Mouse (Mus musculus): ENCODE measurements around the gene Tmem156.
"Not testable (repeated sequence)": the region's sequence is repeated elsewhere in the genome, so short reads cannot be mapped to it uniquely, and the experiment has no call there.

Tmem156 gene

GRCm38 (mm10) chr5:65091921-65092320, at the start of gene Tmem156:
TSS of gene Tmem156 (minus strand) at chr5:65092132.
- DNase-seq: no peak

GRCm38 (mm10) chr5:65141242-65141641, 49.3 kb upstream of the Tmem156 start:
- no peak for DNase-seq

DNA sequence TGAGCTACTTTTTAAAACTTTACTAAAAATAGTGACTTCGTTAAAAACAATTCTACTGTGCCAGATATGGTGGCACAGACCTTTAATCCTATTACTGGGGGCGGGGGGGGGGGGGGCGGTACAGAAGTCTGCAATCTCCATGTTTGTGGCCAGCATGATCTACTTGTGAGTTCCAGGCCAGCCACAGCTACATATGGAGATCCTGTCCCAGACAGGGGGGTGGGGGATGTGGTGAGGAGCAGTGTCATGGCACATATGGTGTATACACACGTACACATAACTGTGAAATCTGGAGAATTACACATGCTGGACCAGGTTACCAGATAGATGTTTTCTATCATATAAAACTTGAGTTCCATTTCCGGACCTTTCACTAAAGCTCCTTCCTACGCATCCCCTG, 45.1 kb upstream of the Tmem156 start:
- DNase-seq: no peak

DNA sequence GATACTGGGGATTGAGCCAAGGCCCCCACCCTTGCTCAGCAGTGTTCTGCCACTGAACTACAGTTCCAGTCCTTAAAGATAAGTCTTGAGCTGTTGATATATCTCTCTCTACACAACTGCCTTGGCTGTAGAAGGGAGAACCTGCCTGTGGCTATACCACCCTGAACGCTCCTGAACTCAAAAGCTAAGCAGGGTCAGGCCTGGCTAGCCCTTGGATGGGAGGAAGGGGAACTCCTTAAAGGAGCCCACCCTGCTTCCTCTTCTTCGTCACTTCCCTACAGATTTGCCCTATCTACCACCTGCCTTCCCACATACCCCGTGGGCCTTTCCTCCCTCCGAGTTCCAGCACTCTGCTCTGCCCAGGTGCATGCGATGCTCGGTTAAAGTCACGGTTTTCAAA, 44.2 kb upstream of the Tmem156 start:
- DNase-seq: no peak

DNA sequence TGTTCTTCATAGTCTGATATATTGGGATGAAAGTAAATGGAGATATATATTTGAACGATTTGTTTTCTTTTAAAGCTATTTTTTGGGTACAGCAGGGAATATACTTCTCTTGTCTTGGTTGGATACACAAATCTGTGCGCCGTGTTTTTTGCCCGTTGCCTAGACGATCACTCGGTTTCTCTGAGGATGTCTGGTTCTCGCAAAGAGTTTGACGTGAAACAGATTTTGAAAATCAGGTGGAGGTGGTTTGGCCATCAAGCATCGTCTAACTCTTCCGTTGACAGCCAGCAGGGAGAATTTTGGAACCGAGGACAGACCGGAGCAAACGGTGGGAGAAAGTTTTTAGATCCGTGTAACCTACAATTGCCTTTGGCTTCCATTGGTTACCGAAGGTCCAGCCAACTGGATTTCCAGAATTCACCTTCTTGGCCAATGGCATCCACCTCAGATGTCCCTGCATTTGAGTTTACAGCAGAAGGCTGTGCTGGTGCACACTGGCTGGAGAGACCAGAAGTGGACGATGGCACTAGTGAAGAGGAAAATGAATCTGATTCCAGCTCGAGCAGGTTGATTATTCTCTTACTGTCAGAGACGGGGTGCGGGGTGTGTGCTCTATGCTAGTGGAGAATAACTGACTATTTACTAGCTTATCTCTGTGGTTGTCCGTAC, 39.4 kb upstream of the Tmem156 start:
- peak; percentile 50 for DNase-seq

DNA sequence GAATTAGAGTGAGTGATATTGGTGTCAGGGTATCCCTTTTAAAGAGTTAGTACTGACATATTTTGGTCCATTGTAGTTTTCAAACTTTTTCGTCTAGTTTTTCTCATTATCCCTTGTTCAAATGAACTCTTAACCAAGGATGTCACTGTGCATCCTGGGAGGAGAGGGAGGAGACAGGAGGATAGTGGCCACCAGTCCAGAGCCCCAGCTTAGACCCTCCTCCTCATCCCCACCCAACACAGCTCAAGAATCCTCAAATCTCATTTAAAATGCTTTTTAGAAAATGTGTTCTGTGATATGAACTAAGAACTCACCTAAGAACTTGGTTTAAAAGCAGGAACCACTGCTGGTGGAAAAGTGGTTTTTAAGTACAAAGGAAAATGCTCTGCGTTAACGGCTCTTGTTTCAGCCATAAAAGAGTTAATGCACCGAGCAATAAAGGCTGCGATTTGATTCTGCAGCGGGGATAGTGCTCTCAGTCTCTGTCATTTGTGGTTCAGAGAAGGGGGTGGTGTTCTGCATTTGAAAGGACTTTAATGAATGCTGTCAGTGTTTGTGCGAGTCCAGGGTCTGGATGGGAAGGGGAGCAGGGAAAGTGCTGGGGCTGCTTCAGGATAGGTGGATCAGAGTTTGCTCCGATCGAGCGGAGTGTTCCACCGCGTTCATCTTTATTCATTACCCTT, 38.7 kb upstream of the Tmem156 start:
- DNase-seq: peak; percentile 42

DNA sequence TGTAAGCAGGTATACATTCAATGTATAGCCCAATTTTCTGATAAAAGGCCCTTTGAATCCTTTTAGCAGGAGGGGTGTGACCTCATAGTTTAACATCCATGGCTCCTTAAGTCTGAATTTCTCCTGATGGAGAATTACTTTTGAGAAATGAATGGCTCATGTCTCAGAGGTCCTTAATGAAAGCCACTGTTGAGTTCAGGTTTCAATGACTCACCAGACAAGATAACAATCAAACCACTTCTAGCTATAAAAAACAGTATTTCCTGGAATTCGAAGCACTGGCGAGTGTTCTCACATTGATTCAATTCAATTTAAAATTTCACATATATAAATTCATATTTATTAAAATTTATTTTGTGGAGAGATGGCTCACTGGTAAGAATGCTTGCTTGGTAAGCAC, 36.5 kb upstream of the Tmem156 start:
- no peak for DNase-seq

DNA sequence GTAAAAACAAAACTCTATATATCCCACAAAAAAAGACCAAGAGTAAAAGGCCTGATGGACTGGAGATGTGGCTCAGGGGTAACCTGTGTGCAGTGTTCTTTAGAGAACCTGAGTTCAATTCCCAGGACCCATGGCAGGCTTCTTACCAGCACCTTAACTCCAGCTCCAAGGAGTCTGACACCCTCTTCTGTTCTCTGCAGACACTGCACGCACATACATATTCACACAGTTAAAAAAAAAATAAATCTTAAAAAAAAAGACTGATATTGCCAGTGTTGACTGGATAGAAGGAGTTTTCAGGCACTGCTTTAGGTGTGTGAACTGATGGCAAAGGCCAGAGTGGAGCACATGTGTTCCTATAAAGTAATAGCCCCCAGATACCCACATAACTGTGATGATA, 34.2 kb upstream of the Tmem156 start:
- DNase-seq: no peak

- DNase-seq: no peak
Measured at GRCm38 (mm10) chr5:65122616-65123015, 30.7 kb upstream of the Tmem156 start.

GRCm38 (mm10) chr5:65119918-65120317, 28.0 kb upstream of the Tmem156 start:
- no peak for DNase-seq

DNA sequence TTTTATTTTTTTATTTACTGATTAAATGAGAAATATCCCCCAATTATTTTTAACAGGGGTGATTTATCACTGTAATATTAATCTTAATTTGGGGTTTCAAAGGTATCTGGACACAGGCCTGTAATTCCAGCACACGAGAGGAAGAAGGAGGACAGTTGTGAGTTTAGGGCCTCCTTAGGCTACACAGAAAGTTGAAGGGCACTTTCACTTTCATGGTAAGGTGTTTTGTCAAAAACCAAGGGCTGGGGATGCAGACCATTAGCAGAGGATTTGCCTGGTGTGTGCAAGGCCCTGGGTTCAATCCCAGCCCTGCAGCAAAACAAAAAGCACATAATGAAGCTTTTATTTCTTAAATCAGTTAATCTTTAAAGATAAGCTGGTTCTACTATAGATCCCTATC, 27.6 kb upstream of the Tmem156 start:
- no peak for DNase-seq

GRCm38 (mm10) chr5:65116789-65117188, 24.9 kb upstream of the Tmem156 start:
- no peak for DNase-seq

DNA sequence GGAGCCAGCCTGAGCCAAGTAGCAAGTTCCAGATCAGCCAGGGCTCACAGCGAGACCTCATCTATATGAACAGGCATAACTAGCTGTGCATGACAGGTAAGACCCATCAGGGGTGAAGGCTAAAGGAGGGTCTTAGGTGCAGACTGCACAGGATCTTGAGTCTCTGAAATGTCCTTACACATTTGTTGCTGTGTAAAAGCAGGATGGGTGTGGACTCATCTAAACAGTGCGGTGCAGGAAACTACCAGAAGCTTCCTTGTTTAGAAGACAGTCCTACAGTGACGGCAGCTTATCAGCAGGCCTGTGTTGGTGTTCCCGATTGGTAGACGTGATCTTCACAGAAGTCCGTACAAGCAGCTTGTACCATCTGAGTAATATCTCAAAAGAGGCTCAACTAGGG, 21.4 kb upstream of the Tmem156 start:
- DNase-seq: no peak

- DNase-seq: not testable (repeated sequence)
Measured at GRCm38 (mm10) chr5:65112225-65112624, 20.3 kb upstream of the Tmem156 start.

GRCm38 (mm10) chr5:65107773-65108432, 16.0 kb upstream of the Tmem156 start:
- DNase-seq: peak; percentile 6

GRCm38 (mm10) chr5:65106876-65107772, 15.2 kb upstream of the Tmem156 start, which contains the start of gene Klhl5:
TSS of gene Klhl5 (plus strand) at chr5:65107539.
- peak; percentile 83 for DNase-seq

- no peak for DNase-seq
Measured at GRCm38 (mm10) chr5:65102641-65103042, 10.7 kb upstream of the Tmem156 start.

- no peak for DNase-seq
Measured at GRCm38 (mm10) chr5:65102026-65102640, 10.2 kb upstream of the Tmem156 start.

DNA sequence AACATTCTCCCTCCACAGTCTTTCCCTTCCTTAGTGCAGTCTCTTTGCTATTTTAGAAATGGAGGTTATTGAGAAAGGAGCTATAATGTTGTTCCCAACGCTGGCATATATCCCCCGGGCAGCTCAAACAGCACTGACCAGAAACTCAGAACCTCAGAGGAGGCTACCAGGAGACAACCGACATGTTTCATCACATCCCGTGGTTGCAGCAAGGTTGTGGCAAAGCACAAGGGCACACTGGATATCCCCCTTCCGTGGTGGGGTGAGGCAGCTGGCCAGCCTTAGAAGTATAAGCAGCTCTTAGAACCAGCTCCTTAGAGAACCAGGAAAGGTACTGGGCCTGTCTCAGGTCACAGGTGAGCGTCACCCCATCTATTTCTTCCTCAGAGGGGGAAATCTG, 9.7 kb upstream of the Tmem156 start:
- no peak for DNase-seq

DNA sequence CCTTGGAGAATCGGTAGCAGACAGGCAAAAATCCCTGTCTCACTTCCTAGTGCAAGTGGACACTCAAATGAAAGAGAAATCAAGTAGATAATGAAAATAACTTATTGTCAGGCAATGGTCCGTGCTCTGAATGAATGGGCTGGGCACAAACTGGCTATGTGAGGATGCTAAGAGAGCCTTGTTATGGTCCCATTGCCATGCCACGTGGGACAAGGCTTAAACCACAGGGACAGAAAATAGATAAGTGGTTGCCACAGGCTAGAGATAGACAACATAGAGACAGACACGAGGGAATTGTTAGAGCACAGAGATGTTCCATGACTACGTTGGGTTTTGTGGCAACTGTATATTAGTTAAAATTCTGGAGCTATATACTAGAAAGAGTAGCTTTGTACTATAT, 9.3 kb upstream of the Tmem156 start:
- DNase-seq: no peak

- no peak for DNase-seq
Measured at GRCm38 (mm10) chr5:65100002-65100401, 8.1 kb upstream of the Tmem156 start.

GRCm38 (mm10) chr5:65097457-65097856, 5.5 kb upstream of the Tmem156 start:
- no peak for DNase-seq

GRCm38 (mm10) chr5:65096805-65097204, 4.9 kb upstream of the Tmem156 start:
- DNase-seq: no peak

Data from right cerebral cortex, postnatal 25 days (tissue).